Mouse (Mus musculus) liver, adult 2 months (tissue): ENCODE measurements around the gene Armc6.

Experiments used
- CTCF ChIP-seq: fragments of 200-500 bp; IDR thresholded peaks from 2 replicates; pipeline ENCODE4 v1.5.1; 2011; ENCODE audit warnings: low read depth, low read length, control low read depth
- POLR2A ChIP-seq: fragments of 200-500 bp; IDR thresholded peaks from 2 replicates; pipeline ENCODE4 v1.6.1; 2011; ENCODE audit warnings: low read length, control low read depth; ENCODE audit not compliant: insufficient read depth; ENCODE audit errors: extremely low read depth

- TF ChIP-seq POLR2A (no peak), CTCF (no peak)
Measured at GRCm38 (mm10) chr8:70197603-70198002, 36.7 kb downstream of the Armc6 start.
